Mouse (Mus musculus): ENCODE results near the gene Lrrc8c. TPM values are rescaled to one million over a fixed set of nuclear protein-coding genes. Genes with fewer than 3 reads are reported as not detected.
A peak's percentile ranks its signal among the peaks of the same experiment; 100 is the strongest.

Gene Lrrc8c
- polyA plus RNA-seq, 1 experiment from 2014 or later: 14.3 TPM

GRCm38 (mm10) chr5:105519976-105520300 is 750 bp downstream of the Lrrc8c start:
- Histone ChIP-seq H3K9ac (replicated peaks; ENCODE audit: low read length) (peak overlapping the region; percentile 71), H3K9me3 (ENCODE audit: low read length) (no peaks in the 10 kb centered on the region), H3K36me3 (ENCODE audit: insufficient read depth, low read length) (0 out of 2 replicates have a peak, but pooled peaks cover 3% of the 10 kb centered on the region), H3K27ac (ENCODE audit: low read length) (peak overlapping the region; percentile 82; the same call in 1 of the 2 replicates), H3K4me1 (ENCODE audit: insufficient read depth, low read length) (peaks cover 20% of the 10 kb centered on the region), H3K4me2 (replicated peaks; ENCODE audit: low read depth, low read length) (peak overlapping the region; percentile 98), H3K27me3 (ENCODE audit: insufficient read depth, low read length) (no peaks in the 10 kb centered on the region), H3K4me3 (ENCODE audit: low read length) (peak overlapping the region; percentile 62)
- WGBS: 8% methylated on average over 5 of the region's 5 CpGs
- 0 out of 2 replicates have a peak, but pooled peaks have one; percentile 1 for ATAC-seq (ENCODE audit: low FRiP score, low TSS enrichment)

- no peak overlapping the region for H3K27ac ChIP-seq (ENCODE audit: low read length)
- peak overlapping the region; percentile 62 for H3K4me3 ChIP-seq (ENCODE audit: low read length)
- H3K9me3 ChIP-seq (ENCODE audit: low read length): no peaks in the 10 kb centered on the region
- no peaks in the 10 kb centered on the region for H3K27me3 ChIP-seq (ENCODE audit: insufficient read depth, low read length)
- 0 out of 2 replicates have a peak, but pooled peaks cover 3% of the 10 kb centered on the region for H3K36me3 ChIP-seq (ENCODE audit: insufficient read depth, low read length)
- peak overlapping the region; percentile 98 for H3K4me2 ChIP-seq (replicated peaks; ENCODE audit: low read depth, low read length)
- no peak for ATAC-seq (ENCODE audit: low FRiP score, low TSS enrichment)
- peak overlapping the region; percentile 71 for H3K9ac ChIP-seq (replicated peaks; ENCODE audit: low read length)
- 52% methylated on average over 9 of the region's 9 CpGs for WGBS
- peaks cover 17% of the 10 kb centered on the region for H3K4me1 ChIP-seq (ENCODE audit: insufficient read depth, low read length)
Observed at GRCm38 (mm10) chr5:105520442-105520965, 1.3 kb downstream of the Lrrc8c start.

- Histone ChIP-seq H3K4me1 (ENCODE audit: insufficient read depth, low read length) (peaks cover 13% of the 10 kb centered on the region), H3K4me3 (ENCODE audit: low read length) (no peak overlapping the region), H3K9ac (replicated peaks; ENCODE audit: low read length) (no peak overlapping the region), H3K4me2 (replicated peaks; ENCODE audit: low read depth, low read length) (no peak overlapping the region; the same call in 1 of the 2 replicates), H3K9me3 (ENCODE audit: low read length) (no peaks in the 10 kb centered on the region), H3K27ac (ENCODE audit: low read length) (no peak overlapping the region), H3K36me3 (ENCODE audit: insufficient read depth, low read length) (0 out of 2 replicates have a peak, but pooled peaks cover 3% of the 10 kb centered on the region), H3K27me3 (ENCODE audit: insufficient read depth, low read length) (no peaks in the 10 kb centered on the region)
- WGBS: 60% methylated on average over 3 of the region's 3 CpGs
- ATAC-seq (ENCODE audit: low FRiP score, low TSS enrichment): no peak
Observed at GRCm38 (mm10) chr5:105523452-105523851, 4.3 kb downstream of the Lrrc8c start.

GRCm38 (mm10) chr5:105525004-105525403 is 5.8 kb downstream of the Lrrc8c start:
- Histone ChIP-seq H3K9ac (replicated peaks; ENCODE audit: low read length) (no peak overlapping the region), H3K4me1 (ENCODE audit: insufficient read depth, low read length) (peaks cover 10% of the 10 kb centered on the region), H3K9me3 (ENCODE audit: low read length) (no peaks in the 10 kb centered on the region), H3K27ac (ENCODE audit: low read length) (no peak overlapping the region), H3K36me3 (ENCODE audit: insufficient read depth, low read length) (0 out of 2 replicates have a peak, but pooled peaks cover 3% of the 10 kb centered on the region), H3K4me2 (replicated peaks; ENCODE audit: low read depth, low read length) (no peak overlapping the region), H3K4me3 (ENCODE audit: low read length) (no peak overlapping the region), H3K27me3 (ENCODE audit: insufficient read depth, low read length) (no peaks in the 10 kb centered on the region)
- ATAC-seq (ENCODE audit: low FRiP score, low TSS enrichment): no peak
- 92% methylated on average over 12 of the region's 12 CpGs for WGBS

- ATAC-seq (ENCODE audit: low FRiP score, low TSS enrichment): no peak
- no peak overlapping the region for H3K27ac ChIP-seq (ENCODE audit: low read length)
- 0 out of 2 replicates have a peak, but pooled peaks cover 3% of the 10 kb centered on the region for H3K36me3 ChIP-seq (ENCODE audit: insufficient read depth, low read length)
Observed at GRCm38 (mm10) chr5:105526107-105526645, 7.0 kb downstream of the Lrrc8c start.

GRCm38 (mm10) chr5:105526766-105527165 is 7.6 kb downstream of the Lrrc8c start:
- Histone ChIP-seq H3K9me3 (ENCODE audit: low read length) (no peaks in the 10 kb centered on the region), H3K27me3 (ENCODE audit: insufficient read depth, low read length) (no peaks in the 10 kb centered on the region), H3K4me3 (ENCODE audit: low read length) (no peak overlapping the region), H3K4me1 (ENCODE audit: insufficient read depth, low read length) (peaks cover 10% of the 10 kb centered on the region; the same call in 1 of the 2 replicates), H3K9ac (replicated peaks; ENCODE audit: low read length) (no peak overlapping the region), H3K27ac (ENCODE audit: low read length) (no peak overlapping the region), H3K4me2 (replicated peaks; ENCODE audit: low read depth, low read length) (no peak overlapping the region), H3K36me3 (ENCODE audit: insufficient read depth, low read length) (0 out of 2 replicates have a peak, but pooled peaks cover 3% of the 10 kb centered on the region)
- 78% methylated on average over 9 of the region's 9 CpGs for WGBS
- no peak for ATAC-seq (ENCODE audit: low FRiP score, low TSS enrichment)

More at GRCm38 (mm10) chr5:105526107-105526645, 7.0 kb downstream of the Lrrc8c start:
- Histone ChIP-seq H3K4me1 (ENCODE audit: insufficient read depth, low read length) (peaks cover 10% of the 10 kb centered on the region; the same call in 1 of the 2 replicates), H3K9ac (replicated peaks; ENCODE audit: low read length) (no peak overlapping the region), H3K9me3 (ENCODE audit: low read length) (no peaks in the 10 kb centered on the region), H3K4me2 (replicated peaks; ENCODE audit: low read depth, low read length) (no peak overlapping the region), H3K4me3 (ENCODE audit: low read length) (no peak overlapping the region), H3K27me3 (ENCODE audit: insufficient read depth, low read length) (no peaks in the 10 kb centered on the region)
- 90% methylated on average over 4 of the region's 4 CpGs for WGBS

DNA sequence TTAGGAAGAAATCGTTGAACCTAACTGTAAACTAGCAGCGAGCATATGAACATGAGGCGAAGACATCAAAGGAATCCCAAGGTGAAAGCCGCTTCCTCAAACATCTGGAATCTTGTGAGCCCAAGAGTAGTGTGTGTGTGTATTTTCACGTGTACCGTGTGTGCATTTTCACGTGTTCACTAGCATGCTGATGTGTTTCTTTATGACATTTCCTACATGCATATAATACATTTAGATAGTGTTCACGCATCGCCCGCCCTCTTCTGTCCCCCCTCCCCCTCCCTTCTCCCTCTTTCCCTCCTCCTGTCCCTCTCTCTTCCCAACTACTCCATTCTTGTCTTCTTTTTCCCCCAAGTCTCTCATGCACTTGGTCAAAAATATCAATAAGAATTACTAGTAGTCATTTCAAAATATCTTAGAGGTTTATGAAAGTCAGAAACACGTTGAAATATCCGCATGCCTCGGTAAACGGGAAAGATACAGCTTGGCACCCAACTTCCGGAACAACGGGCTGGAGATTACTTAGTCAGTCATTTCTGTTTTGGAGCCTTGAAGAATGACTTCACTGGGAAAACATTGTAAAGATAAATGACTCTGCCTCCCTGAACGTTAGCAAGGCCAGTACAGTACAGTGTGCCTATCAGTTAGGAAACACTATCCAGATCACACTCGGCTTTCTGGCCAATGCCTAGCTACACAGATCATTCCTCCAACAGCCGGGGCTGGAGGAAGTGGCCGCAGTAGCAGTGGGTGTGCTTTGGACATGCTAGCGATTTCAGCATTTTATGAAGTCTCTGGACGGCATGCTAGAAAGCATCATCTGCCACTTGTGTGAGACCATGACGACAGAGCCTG is 8.5 kb downstream of the Lrrc8c start:
- Histone ChIP-seq H3K4me2 (replicated peaks; ENCODE audit: low read depth, low read length) (no peak overlapping the region), H3K36me3 (ENCODE audit: insufficient read depth, low read length) (0 out of 2 replicates have a peak, but pooled peaks cover 3% of the 10 kb centered on the region), H3K4me1 (ENCODE audit: insufficient read depth, low read length) (peaks cover 10% of the 10 kb centered on the region; the same call in 1 of the 2 replicates), H3K4me3 (ENCODE audit: low read length) (no peak overlapping the region), H3K9me3 (ENCODE audit: low read length) (no peaks in the 10 kb centered on the region), H3K27me3 (ENCODE audit: insufficient read depth, low read length) (no peaks in the 10 kb centered on the region), H3K27ac (ENCODE audit: low read length) (no peak overlapping the region), H3K9ac (replicated peaks; ENCODE audit: low read length) (no peak overlapping the region)
- ATAC-seq (ENCODE audit: low FRiP score, low TSS enrichment): no peak
- WGBS: 71% methylated on average over 23 of the region's 23 CpGs

DNA sequence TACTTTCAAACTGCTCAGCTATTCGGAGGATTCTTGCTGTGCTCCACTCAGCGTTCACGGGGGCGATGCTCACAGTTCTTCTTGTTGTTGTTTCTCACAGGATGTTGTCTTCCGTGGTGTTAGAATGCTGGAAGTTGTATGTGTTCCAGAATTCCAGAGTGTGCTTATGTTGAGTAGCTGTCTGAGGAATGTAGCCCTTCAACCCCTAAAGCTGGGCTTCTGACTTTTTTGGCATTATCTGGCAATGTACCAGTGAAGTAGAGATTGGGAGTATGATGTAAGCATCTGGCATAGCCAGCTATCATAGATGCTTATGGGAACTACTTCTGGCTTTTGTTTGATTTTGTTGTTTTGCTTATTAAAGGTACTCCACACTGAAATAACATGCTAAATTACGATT is 11.4 kb downstream of the Lrrc8c start:
- Histone ChIP-seq H3K36me3 (ENCODE audit: insufficient read depth, low read length) (no peaks in the 10 kb centered on the region), H3K27me3 (ENCODE audit: insufficient read depth, low read length) (no peaks in the 10 kb centered on the region), H3K27ac (ENCODE audit: low read length) (no peak overlapping the region), H3K9me3 (ENCODE audit: low read length) (no peaks in the 10 kb centered on the region), H3K9ac (replicated peaks; ENCODE audit: low read length) (no peak overlapping the region), H3K4me1 (ENCODE audit: insufficient read depth, low read length) (peaks cover 5% of the 10 kb centered on the region; the same call in 1 of the 2 replicates), H3K4me2 (replicated peaks; ENCODE audit: low read depth, low read length) (no peak overlapping the region), H3K4me3 (ENCODE audit: low read length) (no peak overlapping the region)
- WGBS: 67% methylated on average over 6 of the region's 6 CpGs
- ATAC-seq (ENCODE audit: low FRiP score, low TSS enrichment): no peak

GRCm38 (mm10) chr5:105535186-105535585 is 16.0 kb downstream of the Lrrc8c start:
- H3K36me3 ChIP-seq (ENCODE audit: insufficient read depth, low read length): no peaks in the 10 kb centered on the region
- no peak overlapping the region for H3K4me3 ChIP-seq (ENCODE audit: low read length)
- ATAC-seq (ENCODE audit: low FRiP score, low TSS enrichment): no peak
- peaks cover 12% of the 10 kb centered on the region; the same call in 1 of the 2 replicates for H3K4me1 ChIP-seq (ENCODE audit: insufficient read depth, low read length)
- no peaks in the 10 kb centered on the region for H3K27me3 ChIP-seq (ENCODE audit: insufficient read depth, low read length)
- H3K9ac ChIP-seq (replicated peaks; ENCODE audit: low read length): no peak overlapping the region
- no peak overlapping the region for H3K4me2 ChIP-seq (replicated peaks; ENCODE audit: low read depth, low read length)
- 95% methylated on average over 3 of the region's 3 CpGs for WGBS
- no peak overlapping the region for H3K27ac ChIP-seq (ENCODE audit: low read length)
- H3K9me3 ChIP-seq (ENCODE audit: low read length): no peaks in the 10 kb centered on the region
